Mouse (Mus musculus): ENCODE data around the gene Drosha.

Gene Drosha

DNA sequence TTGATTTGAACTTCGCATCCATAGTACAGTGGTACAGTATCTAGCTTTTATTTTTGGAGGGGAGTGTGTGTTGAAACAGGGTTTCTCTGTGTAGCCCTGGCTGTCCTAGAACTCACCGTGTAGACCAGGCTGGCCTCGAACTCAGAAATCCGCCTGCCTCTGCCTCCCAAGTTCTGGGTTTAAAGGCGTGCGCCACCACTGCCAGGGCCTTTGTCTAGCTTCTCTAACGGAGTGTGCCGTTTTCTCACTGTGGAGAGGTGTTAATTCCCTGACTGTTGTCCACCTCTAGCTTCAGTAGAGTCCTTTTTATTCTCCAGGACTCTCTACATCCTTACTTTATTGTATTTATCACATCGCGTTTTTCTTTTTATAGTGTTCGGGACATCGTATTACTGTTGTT lies 793 bp downstream of the Drosha start:
- in situ Hi-C loops (cut with MboI, MseI), result loop anchor here (25.0 kb wide), 1 partner anchor 663 kb away; no protein-coding TSS in a partner anchor

DNA sequence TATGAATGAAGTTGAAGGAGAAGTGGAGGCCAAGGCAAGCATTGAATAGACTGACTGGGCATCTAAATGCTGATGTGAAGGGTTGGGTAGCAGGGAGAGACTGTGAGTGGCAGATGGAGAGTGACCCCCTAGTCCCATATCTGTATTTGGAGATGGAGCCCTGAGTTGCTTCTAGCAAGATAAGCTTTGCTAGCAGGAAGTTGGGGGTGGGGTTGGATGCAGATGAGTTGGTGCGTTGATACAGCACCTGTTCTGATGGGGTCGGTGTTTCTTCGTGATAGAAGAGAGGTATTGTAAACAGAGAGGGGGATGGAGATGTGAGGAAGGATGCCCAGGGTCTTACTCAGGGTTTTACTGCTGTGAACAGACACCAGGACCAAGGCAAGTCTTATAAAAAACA lies 5.3 kb downstream of the Drosha start:
- in situ Hi-C loops (cut with MboI, MseI), result loop anchor here (25.0 kb wide), 1 partner anchor 668 kb away; no protein-coding TSS in a partner anchor

DNA sequence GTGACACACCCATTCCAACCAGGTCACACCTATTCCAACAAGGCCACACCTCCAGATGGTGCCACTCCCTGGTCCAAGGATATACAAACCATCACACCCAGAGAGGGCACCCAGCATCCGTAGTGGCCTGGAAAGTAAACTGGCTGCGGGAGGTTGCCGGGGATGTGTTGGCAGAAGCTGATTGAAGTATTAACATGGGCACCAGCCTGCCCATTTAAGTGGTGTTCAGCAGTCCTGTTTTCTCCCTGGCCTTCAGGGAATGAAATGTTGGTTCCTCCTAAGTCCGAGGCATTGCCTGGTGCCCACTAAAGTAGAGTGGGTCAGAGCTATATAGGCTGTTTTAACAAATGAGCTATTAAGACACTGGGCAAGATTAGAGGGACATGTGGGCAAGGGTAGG lies 8.0 kb downstream of the Drosha start:
- in situ Hi-C loops (cut with MboI, MseI), result loop anchor here (25.0 kb wide), 1 partner anchor 670 kb away; no protein-coding TSS in a partner anchor

DNA sequence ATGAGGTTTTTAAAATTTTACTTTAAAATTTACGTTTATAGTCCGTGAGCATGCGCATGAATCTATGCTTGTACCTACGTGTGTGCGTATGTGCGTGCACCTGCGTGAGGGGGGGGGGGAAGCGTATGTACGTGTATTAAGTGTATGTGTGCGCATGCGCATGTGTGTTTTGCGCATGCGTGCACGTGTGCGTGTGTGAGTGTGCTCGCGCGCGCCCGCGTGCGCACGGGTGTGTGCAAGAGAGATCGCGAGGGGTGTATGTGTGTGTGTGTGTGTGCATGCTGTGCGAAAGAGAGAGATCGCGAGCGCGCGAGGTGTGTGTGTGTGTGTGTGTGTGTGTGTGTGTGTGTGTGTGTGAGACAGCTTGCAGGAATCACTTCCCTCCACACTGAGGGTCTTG lies 8.8 kb downstream of the Drosha start:
- in situ Hi-C loops (cut with MboI, MseI), result loop anchor here (25.0 kb wide), 1 partner anchor 671 kb away; no protein-coding TSS in a partner anchor

DNA sequence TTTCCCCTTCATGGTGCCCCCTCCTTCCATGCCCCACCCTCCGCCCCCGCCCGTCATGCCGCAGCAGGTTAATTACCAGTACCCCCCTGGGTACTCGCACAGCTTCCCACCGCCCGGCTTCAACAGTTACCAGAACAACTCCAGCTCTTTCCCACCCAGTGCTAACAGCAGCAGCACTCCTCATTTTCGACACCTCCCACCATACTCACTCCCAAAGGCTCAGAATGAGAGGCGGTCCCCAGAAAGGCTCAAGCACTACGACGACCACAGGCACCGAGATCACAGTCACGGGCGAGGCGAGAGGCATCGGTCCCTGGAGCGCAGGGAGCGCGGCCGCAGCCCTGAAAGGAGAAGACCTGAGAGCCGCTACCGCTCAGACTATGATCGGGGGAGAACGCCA lies 9.6 kb downstream of the Drosha start:
- in situ Hi-C loops (cut with MboI, MseI), result loop anchor here (25.0 kb wide), 1 partner anchor 672 kb away; no protein-coding TSS in a partner anchor

DNA sequence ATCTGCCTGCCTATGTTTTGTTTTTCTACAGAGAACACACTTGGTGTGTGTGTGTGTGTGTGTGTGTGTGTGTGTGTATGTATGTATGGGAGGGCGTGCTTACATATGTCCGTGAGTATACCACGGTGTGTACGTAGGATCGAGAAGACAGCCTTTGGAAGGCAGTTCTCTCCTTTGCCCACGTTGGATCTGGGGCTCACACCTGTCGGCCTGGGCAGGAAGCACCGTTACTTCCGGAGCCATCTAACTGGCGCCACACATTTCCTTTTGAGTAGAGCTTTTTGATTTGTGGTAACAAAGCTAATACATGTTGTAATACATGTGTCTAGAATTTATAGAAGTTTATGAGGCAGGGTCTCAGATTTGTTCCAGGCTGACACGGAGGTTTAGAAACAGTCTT lies 16.1 kb downstream of the Drosha start:
- in situ Hi-C loops (cut with MboI, MseI), result loop anchor here (25.0 kb wide), 1 partner anchor 678 kb away; no protein-coding TSS in a partner anchor

DNA sequence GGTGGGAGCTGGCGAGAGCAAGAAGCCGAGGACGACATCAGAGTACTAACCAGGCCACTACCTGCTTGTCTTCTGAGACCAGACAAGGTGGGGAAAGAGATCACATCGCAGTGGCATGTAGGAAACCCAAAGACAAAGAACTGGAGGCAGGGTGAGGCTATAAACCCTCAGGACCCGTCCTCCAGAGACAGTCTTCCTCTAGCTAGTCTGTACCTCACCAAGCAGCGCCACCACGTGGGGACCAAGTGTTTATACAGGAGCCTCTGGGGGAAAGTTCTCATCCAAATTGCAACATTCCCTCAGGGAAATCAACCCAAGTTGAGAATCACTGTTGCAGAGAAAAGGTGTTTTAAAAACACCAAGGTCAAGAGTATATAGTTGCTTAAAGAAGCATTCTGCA lies 18.2 kb downstream of the Drosha start:
- in situ Hi-C loops (cut with MboI, MseI), result loop anchor here (25.0 kb wide), 1 partner anchor 681 kb away; no protein-coding TSS in a partner anchor

DNA sequence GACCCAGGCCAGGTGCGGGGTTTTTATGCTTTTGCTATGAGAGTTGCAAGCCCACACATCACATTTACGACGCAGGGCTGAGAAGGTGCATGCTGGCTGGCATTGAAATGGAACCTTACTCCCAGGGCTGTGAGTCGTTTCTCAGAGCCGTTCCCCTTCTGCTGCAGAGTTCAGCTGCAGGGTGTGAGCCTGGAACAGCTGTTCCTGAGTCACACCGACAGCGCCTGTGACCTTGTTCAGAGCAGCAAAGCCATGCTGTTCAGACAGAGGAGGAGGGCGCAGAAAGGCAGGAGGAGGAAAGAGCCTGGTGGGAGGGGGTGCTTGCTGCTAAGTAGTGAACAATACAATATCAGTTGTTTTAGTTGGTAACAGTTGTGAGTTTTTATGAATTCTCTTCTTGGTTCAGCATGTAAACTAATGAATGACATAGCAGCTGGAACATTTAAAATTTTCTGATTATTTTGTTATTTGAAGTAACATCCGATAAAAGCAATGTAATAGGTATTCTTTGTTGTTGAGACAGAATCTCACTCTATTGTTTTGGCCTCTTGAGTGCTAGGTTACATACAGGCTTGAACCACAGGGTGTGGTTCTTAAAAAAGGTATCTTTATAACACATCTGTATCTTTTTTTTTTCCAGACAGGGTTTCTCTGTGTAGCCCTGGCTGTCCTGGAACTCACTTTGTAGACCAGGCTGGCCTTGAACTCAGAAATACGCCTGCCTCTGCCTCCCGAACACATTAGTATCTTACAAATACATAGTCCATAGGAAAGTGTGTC lies 23.8 kb downstream of the Drosha start:
- in situ Hi-C loops (cut with MboI, MseI), result loop anchor here (25.0 kb wide), 1 partner anchor 686 kb away; no protein-coding TSS in a partner anchor

DNA sequence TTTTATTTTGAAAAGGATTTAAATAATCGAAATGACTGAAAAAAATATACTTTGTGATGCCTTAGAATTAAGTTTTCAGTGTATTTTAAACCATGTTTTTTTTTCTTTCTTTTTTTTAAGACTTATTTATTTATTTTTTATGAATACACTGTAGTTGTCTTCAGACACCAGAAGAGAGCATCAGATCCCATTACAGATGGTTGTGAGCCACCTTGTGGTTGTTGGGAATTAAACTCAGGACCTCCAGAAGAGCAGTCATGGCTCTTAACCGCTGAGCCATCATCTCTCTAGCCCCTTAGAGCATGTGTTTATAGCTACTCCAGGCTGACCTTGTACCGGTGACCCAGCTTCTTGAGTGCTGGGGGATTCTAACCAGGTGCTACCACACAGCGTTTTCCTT lies 24.8 kb downstream of the Drosha start:
- in situ Hi-C loops (cut with MboI, MseI), result loop anchor here (25.0 kb wide), 1 partner anchor 687 kb away; no protein-coding TSS in a partner anchor

DNA sequence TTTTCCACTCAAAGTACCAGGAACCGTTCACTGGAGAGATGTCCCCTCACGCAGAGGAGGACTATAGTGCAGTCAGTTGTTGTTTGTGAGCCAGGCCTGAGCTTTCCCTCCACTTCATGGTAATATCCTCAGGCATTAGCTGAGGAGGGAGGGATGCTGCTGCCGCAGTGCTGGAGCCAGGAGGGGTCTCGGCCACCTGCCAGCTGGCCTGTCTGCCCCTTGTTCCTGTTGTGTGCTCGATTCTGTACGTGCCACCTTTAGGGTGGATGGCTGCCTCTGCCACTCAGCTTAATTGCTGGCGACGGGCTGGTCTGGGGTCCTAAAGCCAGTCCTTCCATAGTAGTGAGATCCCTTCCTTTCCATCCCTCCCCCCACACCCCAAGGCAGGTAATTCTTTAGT lies 28.9 kb downstream of the Drosha start:
- in situ Hi-C loops (cut with MboI, MseI), result no loop called here

DNA sequence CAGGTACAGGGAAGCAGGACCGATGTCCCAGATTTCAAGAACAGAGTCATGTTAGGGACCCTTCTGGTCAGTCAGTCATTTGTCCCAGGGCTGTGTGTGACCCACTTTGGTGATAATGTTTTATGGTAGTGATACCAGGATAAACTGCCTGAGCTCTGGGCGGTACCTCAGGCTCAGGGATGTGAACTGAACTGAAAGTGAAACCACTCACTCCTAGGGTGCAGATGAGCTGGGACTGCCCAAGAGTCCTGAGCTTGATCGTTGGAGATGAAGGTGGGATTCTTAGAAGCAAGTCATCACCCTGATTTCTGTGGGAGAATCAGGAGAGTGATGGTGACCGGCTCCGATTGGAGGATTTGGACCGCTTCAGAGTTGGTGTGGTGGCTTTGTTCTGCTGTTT lies 32.2 kb downstream of the Drosha start:
- in situ Hi-C loops (cut with MboI, MseI), result no loop called here

DNA sequence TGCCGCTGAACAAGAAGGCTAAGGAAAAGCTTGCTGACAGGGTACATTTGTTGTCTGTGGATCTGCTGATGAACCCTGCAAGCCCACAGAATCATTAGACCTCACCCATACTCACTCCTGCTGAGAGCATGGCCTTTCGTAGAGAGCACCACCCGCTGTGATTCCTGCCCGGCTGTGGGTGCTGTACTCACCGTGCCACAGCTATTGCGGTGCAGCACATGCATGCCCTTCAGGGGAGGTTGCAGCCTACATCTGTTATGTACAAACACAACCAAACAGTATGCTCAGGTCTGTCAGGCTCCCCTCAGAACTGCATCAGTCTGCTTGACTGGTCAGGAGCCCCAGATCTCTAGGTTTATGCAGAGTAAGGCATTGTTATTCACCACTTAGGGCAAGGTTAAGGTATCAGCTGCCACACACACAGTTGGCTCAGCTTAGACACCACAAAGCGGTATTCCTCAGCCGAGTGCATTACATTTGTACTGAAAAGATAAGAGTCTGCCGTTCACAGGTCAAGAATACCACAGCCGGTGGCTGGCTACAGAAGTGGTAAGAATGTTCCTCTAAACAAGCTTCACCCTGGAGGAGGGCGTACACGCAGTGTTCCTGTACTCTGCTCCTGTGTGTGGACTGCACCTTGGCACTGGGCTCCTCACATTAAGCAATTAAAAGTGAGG lies 33.4 kb downstream of the Drosha start:
- in situ Hi-C loops (cut with MboI, MseI), result no loop called here

DNA sequence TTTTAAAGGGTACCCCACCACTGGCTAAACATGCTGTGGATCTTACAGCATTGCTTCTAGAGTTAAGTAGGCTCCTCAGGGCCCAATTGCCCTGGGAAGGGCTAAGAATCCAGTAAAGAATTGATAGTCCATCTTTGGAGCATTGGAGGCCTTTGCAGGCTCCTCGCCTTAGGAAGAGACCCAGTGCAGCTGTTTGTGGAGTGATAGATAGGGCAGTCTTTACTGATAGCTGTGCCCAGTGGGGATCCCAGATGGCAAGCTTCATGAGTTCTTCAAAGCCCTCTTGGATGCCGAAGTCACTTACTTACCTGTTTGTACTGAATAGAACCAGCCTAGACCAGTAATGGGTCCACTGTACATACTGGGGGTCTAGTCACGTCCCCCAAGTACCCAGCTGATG lies 34.0 kb downstream of the Drosha start:
- in situ Hi-C loops (cut with MboI, MseI), result no loop called here

DNA sequence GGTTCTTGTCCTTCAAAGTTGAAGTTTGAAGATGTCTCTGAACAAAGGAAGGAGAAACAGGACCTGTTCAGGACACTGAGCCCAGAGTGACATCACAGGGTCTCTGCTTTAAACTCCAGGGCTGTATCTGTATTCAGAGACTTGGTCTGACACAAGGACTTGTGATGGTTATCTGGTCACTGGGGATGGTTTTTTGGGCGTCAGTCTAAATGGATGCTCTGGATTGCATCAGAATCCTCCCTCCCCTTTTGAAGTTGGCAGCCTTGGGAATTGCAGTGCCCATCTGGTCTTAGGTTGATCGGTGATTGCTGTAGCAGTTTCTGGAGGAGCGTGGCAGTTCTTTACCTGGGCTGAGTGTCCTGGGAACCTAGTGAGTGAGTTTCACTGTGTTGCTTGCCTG lies 37.4 kb downstream of the Drosha start:
- in situ Hi-C loops (cut with MboI, MseI), result no loop called here

DNA sequence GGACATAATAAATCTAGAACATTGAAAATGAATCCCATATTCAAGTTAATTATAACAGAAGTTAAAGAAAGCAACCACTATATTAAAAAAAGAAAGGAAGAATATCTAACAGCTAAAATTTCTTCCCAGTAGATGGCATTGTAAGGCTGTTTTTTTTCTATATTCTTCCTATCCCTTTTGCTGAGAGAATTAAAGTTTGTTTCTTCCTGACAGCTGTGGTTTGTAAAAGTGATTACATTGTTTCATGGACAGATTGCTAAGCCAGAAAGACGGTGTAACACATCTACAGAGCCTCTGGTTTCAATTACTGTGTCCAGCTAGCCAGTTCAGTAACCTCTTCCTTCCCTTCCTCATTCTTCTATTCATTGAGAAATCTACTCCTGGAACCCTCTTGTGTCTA lies 39.1 kb downstream of the Drosha start:
- in situ Hi-C loops (cut with MboI, MseI), result no loop called here

DNA sequence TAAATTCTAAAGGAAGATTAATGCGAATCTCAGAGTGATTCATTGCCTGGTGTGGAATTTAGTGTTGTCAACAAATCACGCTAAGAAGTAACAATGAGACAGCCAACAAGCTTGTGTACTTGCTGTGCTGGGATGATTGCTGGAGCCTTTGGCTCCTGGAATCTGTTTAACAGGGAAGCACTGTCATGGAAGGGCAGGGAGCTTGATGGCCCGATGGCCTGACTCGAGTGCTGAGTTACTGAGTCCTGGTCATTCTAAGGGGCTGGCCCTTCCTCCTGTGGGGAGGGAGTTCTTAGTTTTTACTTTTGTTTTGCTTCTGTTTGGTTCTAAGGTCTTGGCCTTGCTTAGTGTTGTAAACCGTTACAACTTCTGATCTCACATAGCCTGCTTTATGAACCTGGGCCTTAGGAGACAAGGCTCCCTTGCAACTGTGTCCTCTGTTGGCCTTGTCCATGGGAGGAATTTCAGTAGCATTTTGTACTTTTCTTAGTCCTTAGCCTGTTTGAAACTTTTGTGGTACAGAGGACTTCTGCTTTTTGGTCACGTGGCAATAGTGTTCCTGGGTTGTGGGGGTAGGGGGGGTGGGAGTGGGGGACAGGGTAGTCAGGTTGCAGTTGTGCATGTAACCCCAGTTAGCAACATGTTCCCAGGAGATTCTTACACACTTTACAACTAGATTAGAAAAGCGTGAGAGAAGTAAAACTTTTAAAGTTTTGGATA lies 41.1 kb downstream of the Drosha start:
- in situ Hi-C loops (cut with MboI, MseI), result no loop called here

DNA sequence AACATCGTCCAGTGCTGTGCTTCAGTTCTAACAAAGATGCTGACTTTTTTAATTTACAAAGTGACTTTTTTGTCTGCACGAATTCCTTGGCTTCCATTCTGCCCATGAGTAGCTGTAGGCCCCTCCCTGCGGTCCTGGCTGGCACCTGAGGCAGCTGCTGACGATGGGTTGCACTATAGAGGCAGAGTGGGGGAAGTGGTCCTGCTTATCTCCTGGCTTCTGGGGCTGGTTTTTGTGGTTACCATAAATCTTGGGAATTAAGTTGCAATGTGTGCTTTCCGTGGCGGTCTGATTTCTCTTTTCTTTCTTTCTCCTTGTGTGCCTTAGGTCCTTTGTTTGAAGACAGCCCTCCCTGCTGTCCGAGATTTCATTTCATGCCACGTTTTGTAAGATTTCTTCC lies 42.7 kb downstream of the Drosha start:
- in situ Hi-C loops (cut with MboI, MseI), result no loop called here

DNA sequence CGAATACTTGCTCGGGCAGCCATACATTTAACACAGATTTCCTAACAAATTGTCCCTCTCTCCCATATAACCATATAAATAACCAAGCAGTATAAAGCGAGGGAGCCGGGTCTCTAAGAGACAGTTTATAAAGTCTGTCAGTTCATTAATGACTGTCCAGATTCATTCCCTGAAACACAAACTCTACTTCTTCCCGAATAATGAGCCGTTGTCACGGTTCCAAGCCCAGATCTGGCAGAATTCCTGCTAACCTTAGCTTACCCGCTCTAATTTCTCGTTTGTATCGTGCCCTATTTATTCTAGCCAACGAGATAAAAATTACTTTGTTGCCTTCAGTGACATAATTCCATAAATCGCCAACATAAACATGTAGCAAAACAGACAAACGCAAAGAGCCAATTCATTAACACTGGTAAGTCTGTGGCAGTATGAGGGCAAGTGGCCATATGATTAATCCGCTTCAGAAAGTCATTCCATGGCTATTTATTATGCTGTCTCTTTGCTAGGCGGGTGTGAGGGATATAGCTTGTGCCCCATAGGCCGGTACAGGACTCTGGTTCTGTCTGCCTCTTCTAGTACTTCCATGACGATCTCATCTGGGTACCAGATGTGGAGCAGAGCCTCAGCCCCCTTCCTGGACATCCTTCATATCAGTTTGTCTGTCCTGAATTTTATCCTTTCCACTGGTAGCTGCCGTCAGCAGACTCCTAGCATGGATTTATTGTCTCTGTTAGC lies 51.0 kb downstream of the Drosha start:
- in situ Hi-C loops (cut with MboI, MseI), result no loop called here

DNA sequence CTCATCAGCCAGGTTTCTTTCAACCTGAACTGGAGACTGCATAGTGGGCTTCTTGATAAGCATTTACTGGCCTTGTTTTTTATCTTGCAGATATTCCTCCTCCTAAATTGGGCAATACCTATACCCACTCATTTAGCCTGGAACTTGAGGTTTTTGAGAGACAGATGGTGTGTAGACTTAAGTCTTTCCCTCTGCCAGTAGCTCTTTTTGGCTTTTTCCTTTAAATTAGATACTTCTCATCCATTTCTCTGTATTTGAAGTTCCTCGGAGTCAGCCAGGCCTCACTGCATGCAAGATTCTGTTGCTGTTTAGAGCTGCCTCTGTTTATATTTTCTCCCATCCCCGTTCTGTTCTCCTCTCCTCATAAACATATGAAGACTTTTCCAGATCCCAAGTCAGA lies 51.7 kb downstream of the Drosha start:
- in situ Hi-C loops (cut with MboI, MseI), result no loop called here

DNA sequence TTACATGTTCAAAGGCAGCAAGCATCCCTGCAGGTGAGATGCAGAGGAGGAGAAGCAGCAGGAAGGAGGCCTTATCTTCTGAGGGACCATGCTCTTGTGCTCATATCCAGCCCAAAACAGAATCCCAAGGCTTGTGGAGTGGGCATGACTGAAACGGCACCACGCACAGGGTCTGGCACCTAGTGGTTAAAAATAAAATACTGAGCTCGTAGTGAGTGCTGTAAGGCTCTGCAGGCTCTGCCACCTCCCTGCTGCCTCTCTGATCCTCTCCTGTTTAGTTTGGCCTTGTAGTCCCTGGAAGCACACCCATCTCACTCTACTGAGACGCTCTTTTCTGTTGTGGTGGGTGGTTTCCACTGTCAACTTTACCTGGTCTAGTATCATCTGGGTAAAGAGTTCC lies 52.3 kb downstream of the Drosha start:
- in situ Hi-C loops (cut with MboI, MseI), result no loop called here

DNA sequence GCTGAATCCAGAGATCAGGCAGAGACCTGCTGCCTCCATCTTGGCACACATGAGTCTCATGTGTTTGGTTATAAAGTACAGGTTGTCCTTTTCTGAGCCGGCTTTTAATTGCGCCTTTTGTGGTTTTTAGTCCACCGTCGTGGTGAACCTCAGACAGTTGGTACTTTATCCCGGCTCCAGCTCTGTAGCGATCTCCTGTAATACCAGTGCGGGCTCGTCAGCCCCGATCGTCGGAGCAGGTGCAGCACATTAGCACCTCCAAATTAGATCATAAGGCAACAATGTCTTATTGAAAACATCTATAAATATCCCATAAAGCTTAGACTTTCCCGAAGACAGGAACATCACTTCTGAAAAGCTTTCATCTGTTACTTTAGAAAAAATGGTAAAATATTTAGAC lies 53.3 kb downstream of the Drosha start:
- in situ Hi-C loops (cut with MboI, MseI), result no loop called here

All from T-helper 2 cell (primary cell).